In genomic region chr13:107449598-107450179, GRCm38 (mm10) we compare ENCODE assay signal across 9 mouse cellular contexts.
A peak's percentile ranks its signal among the peaks of the same experiment; 100 is the strongest.
DNase-seq lines count a peak whose midpoint lies in the region; ATAC-seq and TF ChIP-seq lines count a peak whose summit lies in the region.
"Had no signal": no experiment of that assay in that cellular context is flagged by ENCODE, and none has a peak within 500 bp of the region (broad histone marks: within the 10 kb centered on the region; RNA-seq: fewer than 3 reads in every experiment).

No protein-coding gene starts in this region.

- no peak overlapping the region for H3K4me3 ChIP-seq in midbrain, embryonic 16.5 days (ENCODE audit: low read depth, low read length)
- no peak overlapping the region for H3K4me3 ChIP-seq in midbrain, embryonic 11.5 days (ENCODE audit: low read depth, low read length)
- peak overlapping the region; percentile 31; the same call in 1 of the 2 replicates for H3K4me3 ChIP-seq in brown adipose tissue, adult 24 weeks (ENCODE audit: insufficient read depth, low read depth, low read length)
- H3K4me3 ChIP-seq in gastrocnemius, adult 2 months = peak overlapping the region; percentile 61
- H3K4me3 ChIP-seq: stomach, embryonic 15.5 days had no signal

- 68% methylated on average over 11 of the region's 11 CpGs for whole genome bisulfite sequencing in midbrain, embryonic 16.5 days
- 84% methylated on average over 11 of the region's 11 CpGs for WGBS in midbrain, embryonic 11.5 days

- H3K4me1 ChIP-seq in midbrain, embryonic 16.5 days (ENCODE audit: control insufficient read depth, insufficient read depth, low read length) = no peaks in the 10 kb centered on the region
- no peaks in the 10 kb centered on the region for H3K4me1 ChIP-seq in midbrain, embryonic 11.5 days (ENCODE audit: control insufficient read depth, insufficient read depth, low read length)
- no peaks in the 10 kb centered on the region for H3K4me1 ChIP-seq in brown adipose tissue, adult 24 weeks (ENCODE audit: control insufficient read depth, insufficient read depth, insufficient read length, low read length)
- H3K4me1 ChIP-seq: stomach, embryonic 15.5 days had no signal

- H3K9me3 ChIP-seq in midbrain, embryonic 16.5 days (replicated peaks; ENCODE audit: control insufficient read depth, low read length, poor library complexity, severe bottlenecking) = no peaks in the 10 kb centered on the region
- peaks cover 4% of the 10 kb centered on the region; the same call in 1 of the 2 replicates for H3K9me3 ChIP-seq in midbrain, embryonic 11.5 days (ENCODE audit: control insufficient read depth, low read length)
- H3K9me3 ChIP-seq: stomach, embryonic 15.5 days had no signal

- no peak for TF ChIP-seq CTCF in gastrocnemius, adult 2 months (IDR thresholded peaks at IDR 0.05)

- no peaks in the 10 kb centered on the region for H3K27me3 ChIP-seq in midbrain, embryonic 16.5 days (ENCODE audit: control insufficient read depth, insufficient read depth, low read depth, low read length)
- H3K27me3 ChIP-seq in midbrain, embryonic 11.5 days (ENCODE audit: control insufficient read depth, insufficient read depth, low read length) = no peaks in the 10 kb centered on the region
- H3K27me3 ChIP-seq: stomach, embryonic 15.5 days had no signal

- H3K9ac ChIP-seq in midbrain, embryonic 16.5 days (ENCODE audit: low read depth, low read length) = no peak overlapping the region
- no peak overlapping the region for H3K9ac ChIP-seq in midbrain, embryonic 11.5 days (ENCODE audit: low read length)
- H3K9ac ChIP-seq: stomach, embryonic 15.5 days had no signal

- intact Hi-C loops in gastrocnemius, adult 2 months (cut with DNase I) = no loop called here

- H3K36me3 ChIP-seq in midbrain, embryonic 16.5 days (ENCODE audit: control insufficient read depth, insufficient read depth, low read length) = no peaks in the 10 kb centered on the region
- no peaks in the 10 kb centered on the region for H3K36me3 ChIP-seq in midbrain, embryonic 11.5 days (ENCODE audit: control insufficient read depth, insufficient read depth, low read length)
- H3K36me3 ChIP-seq: stomach, embryonic 15.5 days had no signal

- no peak overlapping the region for H3K27ac ChIP-seq in midbrain, embryonic 16.5 days (ENCODE audit: low read length)
- no peak overlapping the region for H3K27ac ChIP-seq in midbrain, embryonic 11.5 days (ENCODE audit: low read depth, low read length)
- H3K27ac ChIP-seq in brown adipose tissue, adult 24 weeks (replicated peaks; ENCODE audit: low read depth, low read length) = no peak overlapping the region
- H3K27ac ChIP-seq in gastrocnemius, adult 2 months = peak overlapping the region; percentile 63
- H3K27ac ChIP-seq: stomach, embryonic 15.5 days had no signal

- no peak overlapping the region for H3K4me2 ChIP-seq in midbrain, embryonic 16.5 days (ENCODE audit: low read length)
- H3K4me2 ChIP-seq in midbrain, embryonic 11.5 days = no peak overlapping the region
- H3K4me2 ChIP-seq: stomach, embryonic 15.5 days had no signal

- ATAC-seq in midbrain, embryonic 16.5 days = peak; percentile 67
- ATAC-seq in midbrain, embryonic 11.5 days (ENCODE audit: low FRiP score) = no peak

- no peak for DNase-seq in midbrain, embryonic 11.5 days (ENCODE audit: low spot score, missing footprints)
- peak; percentile 43 for DNase-seq in gastrocnemius, adult 2 months
- DNase-seq in kidney, postnatal 36 days = peak; percentile 65 to 76
- DNase-seq in lung, postnatal 10 days = peak; percentile 71
- no peak for DNase-seq in spleen, adult 12 weeks (ENCODE audit: low spot score)
- DNase-seq in thymus, postnatal 25 days = no peak

Comparison
In these comparisons a context has a peak if more than half of its experiments do, and no peak if none do; other contexts are left out.
1. H3K4me3 ChIP-seq: peak in brown adipose tissue, adult 24 weeks (single experiment) and gastrocnemius, adult 2 months (single experiment); none in midbrain, embryonic 16.5 days (single experiment) and midbrain, embryonic 11.5 days (single experiment).
2. DNase-seq: peak in gastrocnemius, adult 2 months (single experiment), kidney, postnatal 36 days (2 of 2) and lung, postnatal 10 days (single experiment); none in midbrain, embryonic 11.5 days (single experiment), spleen, adult 12 weeks (single experiment) and thymus, postnatal 25 days (single experiment).